Mouse (Mus musculus) urinary bladder, postnatal 10 days (tissue): ENCODE results near the gene Atxn1.

Experiments
- DNase-seq: peaks from one replicate; pipeline ENCODE4 v3.0.0; 2022; ENCODE audit warnings: low spot score

Gene Atxn1

DNA sequence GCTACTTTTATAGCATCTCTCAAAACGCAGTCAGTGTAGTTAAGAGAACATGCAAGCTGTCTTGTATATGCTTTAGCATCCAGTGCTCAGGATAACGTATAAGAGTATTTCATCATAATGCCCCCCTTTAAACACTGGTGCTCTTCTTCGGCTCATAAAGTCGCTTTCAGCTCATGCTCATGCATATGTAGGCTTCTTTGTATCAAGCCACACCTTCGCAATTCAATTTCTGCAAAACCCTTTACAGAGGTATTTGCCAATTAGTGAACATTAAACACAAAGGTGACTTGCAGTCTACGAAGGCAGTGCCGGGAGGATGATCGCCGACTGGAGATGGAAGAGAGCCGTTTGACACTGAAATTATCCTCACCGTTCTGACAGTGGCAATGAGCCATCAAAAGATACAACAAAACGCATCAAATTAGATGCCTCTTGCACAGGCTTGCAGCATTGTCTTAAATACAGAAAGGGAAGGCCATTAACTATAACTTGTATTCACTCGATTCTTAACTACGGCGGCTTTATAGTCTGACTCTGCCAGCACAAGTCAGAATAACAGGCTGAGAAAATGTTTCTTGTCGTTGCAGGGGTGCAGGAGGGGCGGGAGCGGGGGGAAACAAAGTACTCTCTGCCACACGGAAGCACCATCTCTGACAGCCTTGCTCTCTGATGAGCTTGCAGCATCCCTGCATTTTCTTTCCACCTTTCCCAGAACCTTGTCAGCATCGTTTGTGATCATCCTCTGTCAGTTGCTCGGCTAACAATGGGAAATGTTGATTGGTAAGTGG is 191.2 kb downstream of the Atxn1 start:
- no peak for DNase-seq

- DNase-seq, result no peak
These were observed 195.1 kb downstream of the Atxn1 start for GRCm38 (mm10) chr13:45769757-45770156.

DNA sequence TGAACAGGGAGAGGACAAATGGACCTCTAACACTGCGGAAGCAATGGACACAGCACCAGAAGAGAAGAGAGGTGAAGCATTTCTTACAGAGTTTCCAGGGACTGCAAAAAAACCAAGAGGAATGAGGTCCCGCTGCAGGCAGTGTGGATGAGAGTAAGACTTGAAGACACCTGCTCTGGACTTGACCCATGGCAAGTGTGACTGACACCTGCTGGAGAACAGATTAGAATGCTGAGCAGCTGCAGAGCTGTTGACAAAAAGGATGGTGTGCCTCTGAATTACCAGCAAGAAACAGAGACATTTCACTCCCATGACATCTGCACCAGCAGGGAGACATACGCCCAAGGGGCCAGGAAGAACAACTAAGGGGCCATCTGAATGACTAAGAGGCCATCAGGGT is 196.6 kb downstream of the Atxn1 start:
- no peak for DNase-seq

DNA sequence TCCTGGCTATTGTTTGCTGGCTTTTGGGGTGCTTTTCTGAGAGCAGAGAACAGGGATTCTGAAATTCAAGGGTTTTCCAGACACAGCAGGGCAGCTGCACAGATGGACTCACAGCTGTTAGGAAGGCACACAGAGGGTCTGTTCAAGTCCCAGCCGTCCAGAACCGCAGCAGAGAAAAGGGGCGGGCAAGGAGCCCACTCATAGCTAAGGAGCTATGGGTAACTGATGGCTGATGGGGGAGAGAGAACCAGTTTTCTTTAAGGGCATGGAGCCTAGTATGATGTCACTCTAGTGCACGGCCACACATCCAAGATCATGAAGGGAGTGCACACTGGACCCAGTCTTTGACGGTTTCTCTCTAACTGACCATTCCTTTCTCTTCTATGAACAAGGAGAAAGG is 200.5 kb downstream of the Atxn1 start:
- no peak for DNase-seq

- DNase-seq, result no peak
These were observed 202.5 kb downstream of the Atxn1 start for GRCm38 (mm10) chr13:45762278-45762677.

DNA sequence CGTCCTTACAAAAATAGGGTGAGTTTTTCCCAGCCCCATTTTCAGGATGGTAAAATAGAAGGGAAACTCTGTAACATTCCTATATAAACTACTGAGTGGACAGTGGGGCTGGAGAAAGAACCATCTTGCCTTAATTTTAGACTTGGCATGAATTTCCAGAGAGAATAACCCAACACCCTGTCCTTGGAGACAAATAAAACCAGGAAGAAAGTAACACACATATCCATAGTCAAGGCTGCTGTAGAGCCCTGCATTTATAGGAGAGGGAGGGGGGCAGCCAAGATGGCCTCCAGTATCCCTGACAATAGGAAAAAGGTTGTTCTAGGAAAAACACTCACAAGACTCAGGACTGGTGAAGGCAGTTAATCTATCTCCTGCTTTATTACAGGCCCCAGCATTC is 210.3 kb downstream of the Atxn1 start:
- DNase-seq, result no peak

DNA sequence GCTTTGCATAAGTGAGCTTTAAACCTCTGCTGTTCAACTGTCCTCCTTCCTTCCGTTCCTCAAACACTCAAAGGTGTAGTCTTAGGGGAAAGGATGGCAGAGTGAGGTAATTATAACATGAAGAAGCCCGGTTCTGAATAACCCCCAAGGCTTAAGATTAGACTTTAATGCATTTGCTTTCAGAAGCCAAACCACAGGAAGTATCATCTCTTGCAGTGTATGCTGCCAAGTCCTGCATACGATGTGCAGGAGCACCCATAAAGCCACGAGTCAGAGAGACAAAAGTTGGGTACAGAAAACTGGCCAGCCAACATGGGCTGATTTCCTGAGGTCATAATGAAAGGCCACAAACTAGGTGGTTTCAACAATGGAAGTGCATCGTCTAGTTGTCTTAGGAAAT is 212.3 kb downstream of the Atxn1 start:
- no peak for DNase-seq

DNA sequence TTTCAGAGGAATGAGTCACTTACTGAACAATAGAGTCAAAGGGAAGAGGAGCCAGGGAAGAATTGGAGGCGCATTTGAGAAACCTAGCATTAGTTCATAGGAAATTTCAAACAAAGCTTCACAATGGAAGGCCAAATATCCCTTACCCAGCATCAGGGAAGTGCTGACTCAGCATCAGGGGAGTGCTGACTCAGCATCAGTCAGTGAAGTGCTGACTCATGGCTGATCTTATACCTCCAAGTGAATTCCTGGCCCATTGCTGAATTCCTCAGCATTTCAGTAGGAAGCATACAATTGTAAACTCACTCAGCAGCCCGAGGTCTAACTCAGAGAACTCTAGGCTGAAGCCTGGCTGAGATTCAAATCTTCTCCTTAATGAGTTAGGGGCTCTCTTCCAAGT is 213.6 kb downstream of the Atxn1 start:
- no peak for DNase-seq

- no peak for DNase-seq
These were observed 214.2 kb downstream of the Atxn1 start for GRCm38 (mm10) chr13:45750627-45751026.

GRCm38 (mm10) chr13:45749937-45750336 is 214.9 kb downstream of the Atxn1 start:
- DNase-seq, result no peak

- no peak for DNase-seq
These were observed 215.6 kb downstream of the Atxn1 start for GRCm38 (mm10) chr13:45749222-45749621.

DNA sequence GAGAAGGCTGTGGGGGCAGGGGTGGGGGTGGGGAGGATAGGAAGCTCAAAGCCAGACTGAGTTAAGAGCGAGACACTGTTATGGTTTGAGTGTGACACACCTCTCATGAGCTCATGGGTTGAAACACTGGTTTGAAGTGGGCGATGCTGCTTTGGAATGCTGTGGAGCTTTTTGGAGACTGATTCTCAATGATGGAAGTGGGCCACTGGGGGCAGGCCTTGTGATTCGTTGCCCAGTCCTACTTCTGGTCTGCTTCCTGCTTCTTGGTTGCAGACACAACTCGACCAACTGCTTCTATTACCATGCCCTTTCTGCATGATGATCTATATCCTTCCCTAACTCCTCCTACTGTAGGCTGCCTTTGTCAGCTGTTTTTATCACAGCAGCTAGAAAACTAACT is 216.1 kb downstream of the Atxn1 start:
- no peak for DNase-seq

- DNase-seq, result no peak
These were observed 218.7 kb downstream of the Atxn1 start for GRCm38 (mm10) chr13:45745851-45746773.

DNA sequence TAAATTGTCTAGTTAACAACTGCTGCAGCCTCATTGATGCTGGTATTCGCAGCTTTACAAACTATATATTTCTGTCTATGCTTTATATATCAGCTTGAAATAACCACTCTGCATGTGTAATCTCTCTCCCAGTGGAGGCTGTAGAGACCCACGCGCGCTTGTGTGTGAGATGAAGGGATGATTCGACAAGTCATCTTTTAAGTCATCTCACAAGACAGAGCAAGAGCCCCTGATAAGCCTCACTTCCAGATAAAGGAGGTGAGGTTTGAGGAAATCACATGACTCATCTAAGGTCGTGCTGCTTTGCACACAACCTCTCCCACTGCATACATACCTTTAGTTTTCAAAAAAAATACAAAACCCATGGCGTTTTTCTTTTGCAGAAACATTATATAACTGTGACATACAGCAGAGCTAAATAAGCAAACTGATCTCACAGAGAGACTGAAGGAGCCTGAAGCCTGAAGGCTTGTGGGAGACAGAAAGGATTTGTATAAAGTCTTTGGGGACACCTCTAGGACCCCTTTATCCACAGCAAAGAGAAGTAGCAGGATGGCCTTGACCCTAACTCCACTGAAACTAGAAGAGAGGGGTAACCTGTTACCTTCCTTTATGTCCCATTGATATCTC is 219.9 kb downstream of the Atxn1 start:
- no peak for DNase-seq

GRCm38 (mm10) chr13:45743848-45744247 is 221.0 kb downstream of the Atxn1 start:
- DNase-seq, result no peak

DNA sequence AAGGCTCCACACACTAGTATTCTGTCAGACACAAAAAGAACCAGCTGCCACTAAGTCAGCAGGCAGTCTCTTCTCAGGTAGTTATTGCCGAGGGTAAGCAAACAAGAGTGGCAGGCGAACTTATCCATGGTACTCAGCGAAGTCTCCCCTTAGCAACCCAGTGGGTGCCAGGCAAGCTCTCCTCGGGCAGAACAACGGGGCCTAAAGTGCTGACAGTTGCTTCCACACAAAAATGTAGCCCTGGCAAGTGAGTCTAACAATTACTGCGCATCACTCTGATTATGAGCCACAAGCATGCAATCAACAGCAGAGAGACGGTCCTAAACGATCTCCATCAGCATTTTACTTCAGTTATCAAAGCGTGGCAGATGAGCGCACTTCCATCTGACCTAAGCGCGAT is 224.4 kb downstream of the Atxn1 start:
- DNase-seq, result no peak

DNA sequence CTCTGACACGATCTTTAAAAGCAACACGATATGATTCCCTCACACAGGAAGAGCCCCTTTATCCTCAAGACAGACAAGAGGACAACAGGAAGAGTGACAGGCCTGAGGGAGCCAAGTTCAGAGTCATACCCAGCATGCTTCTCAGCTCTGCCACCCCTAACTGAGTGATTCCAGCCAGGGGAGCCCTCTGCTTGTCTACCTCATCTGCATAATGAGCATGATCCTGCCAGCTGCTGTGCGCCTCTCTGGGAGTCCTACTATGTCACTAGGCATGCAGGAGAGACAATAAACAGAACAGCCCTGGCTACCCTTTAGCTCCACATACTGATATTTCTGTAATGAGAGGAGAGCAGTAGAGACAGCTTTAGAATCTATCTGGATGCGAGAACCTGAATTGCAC is 228.6 kb downstream of the Atxn1 start:
- no peak for DNase-seq

- DNase-seq, result no peak
These were observed 229.0 kb downstream of the Atxn1 start for GRCm38 (mm10) chr13:45735802-45736201.

GRCm38 (mm10) chr13:45734531-45734930 is 230.3 kb downstream of the Atxn1 start:
- no peak for DNase-seq

DNA sequence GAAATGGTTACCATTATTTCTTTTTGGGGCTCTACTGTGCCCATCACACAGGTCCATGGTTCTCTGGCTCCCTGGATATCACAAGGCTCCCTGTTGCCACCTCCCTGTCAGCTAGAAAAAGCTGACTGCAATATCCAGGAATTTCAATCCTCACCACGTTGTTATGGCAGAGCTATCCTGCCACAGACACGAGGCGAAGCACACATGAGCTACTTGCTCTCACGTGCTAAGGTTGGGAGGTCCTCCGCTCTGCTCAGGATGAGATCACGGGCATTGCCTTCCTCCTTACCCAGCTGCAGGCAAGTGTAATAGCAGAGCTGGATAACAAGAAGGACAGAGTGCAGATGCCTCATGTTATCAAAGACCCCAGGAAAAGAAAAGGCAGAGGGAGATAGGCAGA is 232.2 kb downstream of the Atxn1 start:
- DNase-seq, result no peak

- no peak for DNase-seq
These were observed 237.9 kb downstream of the Atxn1 start for GRCm38 (mm10) chr13:45726917-45727316.

DNA sequence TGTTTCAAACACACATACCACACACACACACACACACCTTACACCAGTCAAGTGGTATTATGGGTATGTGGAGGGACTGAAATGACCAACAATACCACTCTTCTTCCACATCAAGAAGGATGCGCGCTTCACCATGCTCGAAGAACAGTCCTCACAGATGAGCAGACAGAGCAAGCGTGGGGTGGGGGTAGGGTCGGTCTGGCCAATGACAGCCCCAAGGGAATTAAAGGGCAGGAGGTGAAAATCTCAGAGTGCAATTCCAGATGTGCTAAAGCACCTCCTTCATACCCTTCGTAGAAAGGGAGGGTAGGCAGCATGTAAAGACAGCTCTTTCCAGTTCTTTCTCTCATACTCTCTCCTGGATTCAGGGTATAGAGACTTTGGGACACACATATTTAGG is 238.6 kb downstream of the Atxn1 start:
- DNase-seq, result no peak
